11 mouse cellular contexts compared by ENCODE assay signal in genomic region chr8:54537285-54537684, GRCm38 (mm10). TPM values are rescaled to one million over a fixed set of nuclear protein-coding genes. Genes with fewer than 3 reads are reported as not detected.
DNase-seq lines count a peak whose midpoint lies in the region; ATAC-seq and TF ChIP-seq lines count a peak whose summit lies in the region.
"Had no signal": no experiment of that assay in that cellular context is flagged by ENCODE, and none has a peak within 500 bp of the region (broad histone marks: within the 10 kb centered on the region; RNA-seq: fewer than 3 reads in every experiment).

No protein-coding gene starts in this region.

- WGBS in intestine, postnatal 0 days, result 92% methylated on average over 3 of the region's 3 CpGs
- whole genome bisulfite sequencing in intestine, embryonic 16.5 days, result 91% methylated on average over 3 of the region's 3 CpGs
- WGBS in forebrain, postnatal 0 days, result 88% methylated on average over 3 of the region's 3 CpGs
- WGBS in thymus, adult 2 months, result 96% methylated on average over 3 of the region's 3 CpGs

- H3K27me3 ChIP-seq in intestine, postnatal 0 days (replicated peaks; ENCODE audit: control insufficient read depth, insufficient read depth, low read length), result no peaks in the 10 kb centered on the region
- no peaks in the 10 kb centered on the region for H3K27me3 ChIP-seq in intestine, embryonic 16.5 days (replicated peaks; ENCODE audit: control insufficient read depth, insufficient read depth, low read length)
- no peaks in the 10 kb centered on the region for H3K27me3 ChIP-seq in forebrain, postnatal 0 days (ENCODE audit: insufficient read depth, low read length)
- no peaks in the 10 kb centered on the region for H3K27me3 ChIP-seq in thymus, adult 2 months (ENCODE audit: control insufficient read depth, insufficient read depth, low read length)

- ATAC-seq in intestine, postnatal 0 days, result no peak
- ATAC-seq in intestine, embryonic 16.5 days, result no peak
- peak; percentile 29; the same call in 1 of the 2 replicates for ATAC-seq in forebrain, postnatal 0 days

- H3K4me1 ChIP-seq in intestine, postnatal 0 days (replicated peaks; ENCODE audit: control insufficient read depth, insufficient read depth, low read length), result no peaks in the 10 kb centered on the region
- no peaks in the 10 kb centered on the region for H3K4me1 ChIP-seq in intestine, embryonic 16.5 days (ENCODE audit: control insufficient read depth, insufficient read depth, low read length)
- H3K4me1 ChIP-seq in forebrain, postnatal 0 days (ENCODE audit: insufficient read depth), result no peaks in the 10 kb centered on the region
- no peaks in the 10 kb centered on the region for H3K4me1 ChIP-seq in thymus, adult 2 months (replicated peaks; ENCODE audit: control insufficient read depth, insufficient read depth, low read length)

- no peak overlapping the region for H3K4me3 ChIP-seq in intestine, postnatal 0 days (ENCODE audit: low read depth, low read length)
- no peak overlapping the region for H3K4me3 ChIP-seq in intestine, embryonic 16.5 days (ENCODE audit: low read length)
- no peak overlapping the region for H3K4me3 ChIP-seq in forebrain, postnatal 0 days (ENCODE audit: low read depth, low read length)
- H3K4me3 ChIP-seq in thymus, adult 2 months (ENCODE audit: control insufficient read depth, insufficient read depth, low read length), result no peak overlapping the region

- no peak overlapping the region for H3K27ac ChIP-seq in intestine, postnatal 0 days (ENCODE audit: low read depth, low read length)
- H3K27ac ChIP-seq in intestine, embryonic 16.5 days (ENCODE audit: low read length), result no peak overlapping the region
- no peak overlapping the region for H3K27ac ChIP-seq in forebrain, postnatal 0 days (ENCODE audit: low read depth, low read length)
- no peak overlapping the region for H3K27ac ChIP-seq in thymus, adult 2 months (ENCODE audit: control insufficient read depth, insufficient read depth, low read length)

- TF ChIP-seq CTCF in intestine, postnatal 0 days (IDR thresholded peaks at IDR 0.05; ENCODE audit: low read depth), result peak; percentile 55
- TF ChIP-seq CTCF in forebrain, postnatal 0 days (IDR thresholded peaks at IDR 0.05; ENCODE audit: low read depth), result peak; percentile 55
- TF ChIP-seq CTCF in thymus, adult 2 months (IDR thresholded peaks at IDR 0.05; ENCODE audit: borderline replicate concordance, control insufficient read depth, extremely low read depth, insufficient read depth, low read length, poor library complexity), result no peak

- DNase-seq in 3T3-L1 (ENCODE audit: low read depth, low spot score), result peak; percentile 62
- peak; percentile 10 for DNase-seq in CD4-positive, CD25-positive, alpha-beta regulatory T cell, adult 2 months (ENCODE audit: low read depth, low spot score)
- peak; percentile 26 for DNase-seq in forebrain, postnatal 0 days
- DNase-seq in B cell, adult 2 months, result no peak
- no peak for DNase-seq in thymus, adult 2 months
- no peak for DNase-seq in testis, postnatal 14 days (ENCODE audit: low spot score)
- DNase-seq: kidney, adult 2 months; lung, postnatal 14 days; thymus, adult 18-20 months had no signal

- H3K9me3 ChIP-seq in intestine, postnatal 0 days (ENCODE audit: control insufficient read depth), result no peaks in the 10 kb centered on the region
- H3K9me3 ChIP-seq in intestine, embryonic 16.5 days (ENCODE audit: control insufficient read depth, low read length), result no peaks in the 10 kb centered on the region
- no peaks in the 10 kb centered on the region for H3K9me3 ChIP-seq in forebrain, postnatal 0 days (ENCODE audit: low read length)

- no peak overlapping the region for H3K9ac ChIP-seq in intestine, postnatal 0 days (ENCODE audit: low read depth, low read length)
- H3K9ac ChIP-seq in intestine, embryonic 16.5 days (ENCODE audit: low read depth, low read length), result no peak overlapping the region
- no peak overlapping the region for H3K9ac ChIP-seq in forebrain, postnatal 0 days

- no peak for TF ChIP-seq POLR2A in thymus, adult 2 months (IDR thresholded peaks at IDR 0.05; ENCODE audit: control insufficient read depth, extremely low read depth, insufficient read depth, low read length, poor library complexity)

- H3K36me3 ChIP-seq in intestine, postnatal 0 days (ENCODE audit: control insufficient read depth, insufficient read depth), result no peaks in the 10 kb centered on the region
- no peaks in the 10 kb centered on the region for H3K36me3 ChIP-seq in intestine, embryonic 16.5 days (ENCODE audit: control insufficient read depth, insufficient read depth, low read length)
- H3K36me3 ChIP-seq in forebrain, postnatal 0 days (ENCODE audit: insufficient read depth), result no peaks in the 10 kb centered on the region
- no peaks in the 10 kb centered on the region for H3K36me3 ChIP-seq in thymus, adult 2 months (ENCODE audit: control insufficient read depth, insufficient read depth, low read length)

- no peak overlapping the region for H3K4me2 ChIP-seq in intestine, postnatal 0 days (replicated peaks; ENCODE audit: low read depth)
- H3K4me2 ChIP-seq in intestine, embryonic 16.5 days (ENCODE audit: low read depth, low read length), result no peak overlapping the region
- H3K4me2 ChIP-seq in forebrain, postnatal 0 days (ENCODE audit: low read depth), result no peak overlapping the region

RNA-seq across cellular contexts. Expression of gene Spcs3, which starts 7.5 kb away (rescaled TPM):
- 33.6 and 35.3 TPM in 2 replicates for polyA plus RNA-seq in intestine, postnatal 0 days (2015; fragmentation: Nextera tagmentation; extraction: Ambion mirVana)
- 88.6 and 89.9 TPM in 2 replicates for polyA plus RNA-seq in intestine, embryonic 16.5 days (2015; fragmentation: Nextera tagmentation; extraction: Ambion mirVana)
- total RNA-seq in forebrain, postnatal 0 days (2014; rRNA removed), result 39.4 and 48.5 TPM in 2 replicates
- polyA plus RNA-seq in forebrain, postnatal 0 days (2015; fragmentation: Nextera tagmentation; extraction: Ambion mirVana), result 29.9 and 39.3 TPM in 2 replicates
- polyA plus RNA-seq in thymus, adult 2 months (2012; rRNA removed), result 14.3 and 14.4 TPM in 2 replicates

RNA-seq across cellular contexts. Expression of gene Asb5, which starts 7.9 kb away (rescaled TPM):
- polyA plus RNA-seq in intestine, postnatal 0 days (2015; fragmentation: Nextera tagmentation; extraction: Ambion mirVana), result 2.8 and 3.2 TPM in 2 replicates
- 3.0 and 3.6 TPM in 2 replicates for polyA plus RNA-seq in intestine, embryonic 16.5 days (2015; fragmentation: Nextera tagmentation; extraction: Ambion mirVana)
- 1.8 and 2.2 TPM in 2 replicates for total RNA-seq in forebrain, postnatal 0 days (2014; rRNA removed)
- 8.4 and 10.2 TPM in 2 replicates for polyA plus RNA-seq in forebrain, postnatal 0 days (2015; fragmentation: Nextera tagmentation; extraction: Ambion mirVana)
- polyA plus RNA-seq in thymus, adult 2 months (2012; rRNA removed), result 1.8 and 2.1 TPM in 2 replicates

Comparison
In these comparisons a context has a peak if more than half of its experiments do, and no peak if none do; other contexts are left out.
1. DNase-seq: peak in 3T3-L1 (single experiment), CD4-positive, CD25-positive, alpha-beta regulatory T cell, adult 2 months (single experiment) and forebrain, postnatal 0 days (single experiment); none in B cell, adult 2 months (0 of 2), thymus, adult 2 months (single experiment) and testis, postnatal 14 days (single experiment).